Mouse (Mus musculus) midbrain, postnatal 0 days (tissue): ENCODE measurements around the gene Lrrc75a. TPM values are rescaled to one million over a fixed set of nuclear protein-coding genes. Genes with fewer than 3 reads are reported as not detected.

Experiments used
- ATAC-seq: fragments of 200-750 bp; cut with Nextera tagmentation; 2 replicates; pipeline ENCODE4 v1.8.0; 2017; ENCODE audit warnings: moderate number of reproducible peaks, mild to moderate bottlenecking, moderate TSS enrichment, moderate library complexity; ENCODE audit not compliant: low FRiP score
- DNase-seq: peaks from one replicate; pipeline ENCODE4 v3.0.0-alpha.2; 2015; ENCODE audit warnings: low spot score
- H3K27ac ChIP-seq: fragments of 300-500 bp; sonication (generic); 2 replicates; pipeline ENCODE4 v1.5.1; 2014; ENCODE audit warnings: low read depth, mild to moderate bottlenecking, low read length, mixed read lengths
- H3K27me3 ChIP-seq: fragments of 300-500 bp; sonication (generic); 2 replicates; pipeline ENCODE4 v1.6.1; 2014; ENCODE audit warnings: low read length, control low read depth, mixed read lengths; ENCODE audit not compliant: insufficient read depth
- H3K36me3 ChIP-seq: fragments of 300-500 bp; sonication (generic); 2 replicates; pipeline ENCODE4 v1.6.1; 2014; ENCODE audit warnings: low read length, control low read depth, mixed read lengths; ENCODE audit not compliant: insufficient read depth
- H3K4me1 ChIP-seq: fragments of 300-500 bp; sonication (generic); 2 replicates; pipeline ENCODE4 v1.6.1; 2014; ENCODE audit warnings: mild to moderate bottlenecking, control low read depth, antibody characterized with exemption, low read length, mixed read lengths; ENCODE audit not compliant: insufficient read depth
- H3K4me2 ChIP-seq: fragments of 300-500 bp; sonication (generic); 2 replicates; pipeline ENCODE4 v1.6.1; 2014; ENCODE audit warnings: low read depth, mild to moderate bottlenecking, low read length, mixed read lengths; ENCODE audit not compliant: poor library complexity, severe bottlenecking
- H3K4me3 ChIP-seq: fragments of 300-500 bp; sonication (generic); 2 replicates; pipeline ENCODE4 v1.5.1; 2014; ENCODE audit warnings: low read depth, mild to moderate bottlenecking, low read length, moderate library complexity
- H3K9ac ChIP-seq: fragments of 300-500 bp; sonication (generic); replicated peaks from 2 replicates; pipeline ENCODE4 v1.6.1; 2014; ENCODE audit warnings: mild to moderate bottlenecking, low read length, moderate library complexity, mixed read lengths; ENCODE audit not compliant: poor library complexity, severe bottlenecking
- H3K9me3 ChIP-seq: fragments of 300-500 bp; sonication (generic); 2 replicates; pipeline ENCODE4 v1.6.1; 2016; ENCODE audit warnings: low read length, control low read depth
- CTCF ChIP-seq: IDR thresholded peaks from 2 replicates; pipeline ENCODE4 v1.5.1; 2016; ENCODE audit warnings: antibody characterized with exemption, mild to moderate bottlenecking
- WGBS: fragments of 180-500 bp; shearing (Covaris S2); extraction: QIAGEN DNeasy Blood & Tissue Kit; methylation state at CpG from one replicate; pipeline ENCODE4 v1.1.7; 2014; 5-methylcytosine and 5-hydroxymethylcytosine counted together
- polyA plus RNA-seq: library from polyadenylated mRNA; unstranded; fragments of >200 nt; fragmentation: Nextera tagmentation; extraction: Ambion mirVana; gene quantifications from 2 replicates; pipeline ENCODE4 v1.2.1, GENCODE M21; 2015
- total RNA-seq: library from RNA; depleted of rRNA; stranded (reverse); fragments of >200 nt; gene quantifications from 2 replicates; pipeline ENCODE4 v1.2.3, GENCODE M21; 2014

The Lrrc75a gene
- total and polyA plus RNA-seq, 2 experiments from 2014 or later, result 7.4 to 25.9 TPM

GRCm38 (mm10) chr11:62608826-62609675, 39.3 kb downstream of the Lrrc75a start:
- H3K4me2 ChIP-seq, result no peak overlapping the region
- no peaks in the 10 kb centered on the region for H3K27me3 ChIP-seq
- no peak overlapping the region for H3K4me3 ChIP-seq
- no peak for TF ChIP-seq CTCF
- H3K9ac ChIP-seq, result no peak overlapping the region
- ATAC-seq (no peak), DNase-seq (no peak)
- H3K27ac ChIP-seq, result no peak overlapping the region
- peaks cover 35% of the 10 kb centered on the region for H3K36me3 ChIP-seq
- H3K9me3 ChIP-seq, result no peaks in the 10 kb centered on the region
- WGBS, result 83% methylated on average over 10 of the region's 10 CpGs
- H3K4me1 ChIP-seq, result peaks cover 18% of the 10 kb centered on the region

- peaks cover 18% of the 10 kb centered on the region for H3K4me1 ChIP-seq
- H3K27me3 ChIP-seq, result no peaks in the 10 kb centered on the region
- H3K4me2 ChIP-seq, result no peak overlapping the region
- H3K4me3 ChIP-seq, result no peak overlapping the region
- no peak for TF ChIP-seq CTCF
- WGBS, result 97% methylated on average over 1 of the region's 1 CpGs
- DNase-seq (no peak), ATAC-seq (no peak)
- peaks cover 36% of the 10 kb centered on the region for H3K36me3 ChIP-seq
- H3K9me3 ChIP-seq, result no peaks in the 10 kb centered on the region
- H3K27ac ChIP-seq, result no peak overlapping the region
- H3K9ac ChIP-seq, result no peak overlapping the region
Measured at GRCm38 (mm10) chr11:62607952-62608201, 40.4 kb downstream of the Lrrc75a start.

- no peak for ATAC-seq
- peaks cover 36% of the 10 kb centered on the region for H3K36me3 ChIP-seq
- DNase-seq, result no peak
- no peak overlapping the region for H3K4me3 ChIP-seq
- peak overlapping the region; percentile 39; the same call in 1 of the 2 replicates for H3K9ac ChIP-seq
- no peak overlapping the region for H3K4me2 ChIP-seq
- H3K27ac ChIP-seq, result no peak overlapping the region; the same call in 1 of the 2 replicates
- WGBS, result 62% methylated on average over 10 of the region's 10 CpGs
- no peaks in the 10 kb centered on the region for H3K9me3 ChIP-seq
- no peak for TF ChIP-seq CTCF
- H3K27me3 ChIP-seq, result no peaks in the 10 kb centered on the region
- peaks cover 18% of the 10 kb centered on the region for H3K4me1 ChIP-seq
Measured at GRCm38 (mm10) chr11:62607170-62607951, 41.0 kb downstream of the Lrrc75a start.

GRCm38 (mm10) chr11:62606299-62607169, 41.8 kb downstream of the Lrrc75a start:
- Histone ChIP-seq H3K36me3 (peaks cover 36% of the 10 kb centered on the region), H3K9ac (peak overlapping the region; percentile 39; the same call in 1 of the 2 replicates), H3K27me3 (no peaks in the 10 kb centered on the region), H3K4me2 (no peak overlapping the region), H3K4me1 (peaks cover 18% of the 10 kb centered on the region), H3K4me3 (no peak overlapping the region), H3K9me3 (no peaks in the 10 kb centered on the region), H3K27ac (no peak overlapping the region)
- 57% methylated on average over 10 of the region's 10 CpGs for WGBS
- DNase-seq, result peak; percentile 39
- ATAC-seq, result no peak
- peak; percentile 16; the same call in 1 of the 2 replicates for TF ChIP-seq CTCF

- DNase-seq (no peak), ATAC-seq (no peak)
- TF ChIP-seq CTCF, result no peak
- H3K4me1 ChIP-seq, result peaks cover 18% of the 10 kb centered on the region
- H3K27ac ChIP-seq, result peak overlapping the region; percentile 18; the same call in 1 of the 2 replicates
- H3K9ac ChIP-seq, result peak overlapping the region; percentile 6; the same call in 1 of the 2 replicates
- peak overlapping the region; percentile 10; the same call in 1 of the 2 replicates for H3K4me2 ChIP-seq
- peaks cover 36% of the 10 kb centered on the region for H3K36me3 ChIP-seq
- no peak overlapping the region for H3K4me3 ChIP-seq
- H3K27me3 ChIP-seq, result no peaks in the 10 kb centered on the region
- 44% methylated on average over 10 of the region's 10 CpGs for WGBS
- no peaks in the 10 kb centered on the region for H3K9me3 ChIP-seq
Measured at GRCm38 (mm10) chr11:62605619-62606298, 42.6 kb downstream of the Lrrc75a start.
